Comparison of ENCODE assay signal across 14 mouse cellular contexts in the genomic region with DNA sequence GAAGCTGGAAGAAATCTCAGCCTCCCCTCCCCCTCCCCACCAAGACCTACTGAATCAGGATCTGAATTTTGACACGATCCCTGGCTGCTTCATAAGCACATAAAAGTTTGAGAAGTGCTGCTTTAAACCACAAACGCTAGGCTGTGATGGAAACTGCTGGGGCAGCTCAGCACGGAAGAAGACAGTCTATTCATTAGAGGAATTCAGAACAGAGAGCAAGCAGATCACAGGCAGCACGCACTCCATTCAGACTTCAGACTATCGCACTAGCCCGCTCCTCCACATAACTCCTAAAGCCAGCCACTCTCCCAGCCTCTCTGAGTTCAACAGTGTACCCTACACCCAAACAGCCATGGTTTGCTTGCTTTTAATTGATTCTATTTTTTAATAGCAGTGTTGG. TPM values are rescaled to one million over a fixed set of nuclear protein-coding genes. Genes with fewer than 3 reads are reported as not detected.
DNase-seq lines count a peak whose midpoint lies in the region; ATAC-seq and TF ChIP-seq lines count a peak whose summit lies in the region.
"Had no signal": no experiment of that assay in that cellular context is flagged by ENCODE, and none has a peak within 500 bp of the region (broad histone marks: within the 10 kb centered on the region; RNA-seq: fewer than 3 reads in every experiment).

No protein-coding gene starts in this region.

- TF ChIP-seq CTCF in forebrain, postnatal 0 days (IDR thresholded peaks at IDR 0.05; ENCODE audit: low read depth), result no peak

- H3K27me3 ChIP-seq in forebrain, postnatal 0 days (ENCODE audit: insufficient read depth, low read length), result no peaks in the 10 kb centered on the region
- no peaks in the 10 kb centered on the region for H3K27me3 ChIP-seq in forebrain, embryonic 16.5 days (replicated peaks; ENCODE audit: control insufficient read depth, insufficient read depth, low read length)
- no peaks in the 10 kb centered on the region for H3K27me3 ChIP-seq in kidney, embryonic 15.5 days
- H3K27me3 ChIP-seq: Patski had no signal

- peaks cover 25% of the 10 kb centered on the region for H3K36me3 ChIP-seq in forebrain, postnatal 0 days (ENCODE audit: insufficient read depth)
- H3K36me3 ChIP-seq in forebrain, embryonic 16.5 days (ENCODE audit: control insufficient read depth, insufficient read depth), result peaks cover 8% of the 10 kb centered on the region
- peaks cover 49% of the 10 kb centered on the region for H3K36me3 ChIP-seq in kidney, embryonic 15.5 days

- 0 out of 2 replicates have a peak, but pooled peaks have one; percentile 17 for ATAC-seq in forebrain, postnatal 0 days
- no peak for ATAC-seq in forebrain, embryonic 16.5 days
- no peak for ATAC-seq in kidney, embryonic 15.5 days (replicated peaks; ENCODE audit: low FRiP score)
- peak; percentile 45 for ATAC-seq in CD4-positive, CD25-positive, alpha-beta regulatory T cell, adult 4 months
- ATAC-seq in inflammation-experienced regulatory T-cells, adult 6 months, result peak; percentile 70
- ATAC-seq: Patski had no signal

- WGBS in forebrain, postnatal 0 days, result 22% methylated on average over 6 of the region's 6 CpGs
- 27% methylated on average over 6 of the region's 6 CpGs for WGBS in forebrain, embryonic 16.5 days
- WGBS in kidney, embryonic 15.5 days, result 36% methylated on average over 6 of the region's 6 CpGs

- no peak overlapping the region for H3K4me3 ChIP-seq in forebrain, postnatal 0 days (ENCODE audit: low read depth, low read length)
- no peak overlapping the region for H3K4me3 ChIP-seq in forebrain, embryonic 16.5 days (replicated peaks; ENCODE audit: low read length)
- H3K4me3 ChIP-seq in kidney, embryonic 15.5 days (replicated peaks), result no peak overlapping the region

- no peaks in the 10 kb centered on the region for H3K4me1 ChIP-seq in forebrain, postnatal 0 days (ENCODE audit: insufficient read depth)
- no peaks in the 10 kb centered on the region for H3K4me1 ChIP-seq in forebrain, embryonic 16.5 days (replicated peaks; ENCODE audit: control insufficient read depth, insufficient read depth, low read length)
- H3K4me1 ChIP-seq in kidney, embryonic 15.5 days, result peaks cover 40% of the 10 kb centered on the region

- H3K27ac ChIP-seq in forebrain, postnatal 0 days (ENCODE audit: low read depth, low read length), result no peak overlapping the region
- no peak overlapping the region for H3K27ac ChIP-seq in forebrain, embryonic 16.5 days (ENCODE audit: low read length)
- H3K27ac ChIP-seq in kidney, embryonic 15.5 days, result peak overlapping the region; percentile 37

- H3K9me3 ChIP-seq in forebrain, postnatal 0 days (ENCODE audit: low read length), result no peaks in the 10 kb centered on the region
- no peaks in the 10 kb centered on the region for H3K9me3 ChIP-seq in forebrain, embryonic 16.5 days (ENCODE audit: control insufficient read depth, low read length)
- H3K9me3 ChIP-seq in kidney, embryonic 15.5 days (replicated peaks), result no peaks in the 10 kb centered on the region

- H3K4me2 ChIP-seq in forebrain, postnatal 0 days (ENCODE audit: low read depth), result no peak overlapping the region
- no peak overlapping the region for H3K4me2 ChIP-seq in forebrain, embryonic 16.5 days (ENCODE audit: low read length)
- no peak overlapping the region for H3K4me2 ChIP-seq in kidney, embryonic 15.5 days

- no peak for DNase-seq in forebrain, postnatal 0 days
- no peak for DNase-seq in kidney, adult 11 months
- no peak for DNase-seq in retina, embryonic 14.5 days (ENCODE audit: low spot score)
- DNase-seq in spleen, adult 18-20 months, result no peak
- DNase-seq: adrenal gland, postnatal 25 days; B cell, adult 2 months; cerebellum, adult 9-11 months; heart, adult 11 months; kidney, postnatal 36 days had no signal

- no peak overlapping the region for H3K9ac ChIP-seq in forebrain, postnatal 0 days
- H3K9ac ChIP-seq in forebrain, embryonic 16.5 days (replicated peaks; ENCODE audit: low read depth, low read length), result no peak overlapping the region
- H3K9ac ChIP-seq in kidney, embryonic 15.5 days, result no peak overlapping the region

RNA-seq across cellular contexts. Expression of gene Camk2g, which starts 18.2 kb away (rescaled TPM):
- 137 and 145 TPM in 2 replicates for total RNA-seq in forebrain, postnatal 0 days (2014; rRNA removed)
- polyA plus RNA-seq in forebrain, postnatal 0 days (2015; fragmentation: Nextera tagmentation; extraction: Ambion mirVana), result 165 and 231 TPM in 2 replicates
- 123 and 127 TPM in 2 replicates for polyA plus RNA-seq in forebrain, embryonic 16.5 days (2015; fragmentation: Nextera tagmentation; extraction: Ambion mirVana)
- polyA plus RNA-seq in kidney, embryonic 15.5 days (2015; fragmentation: Nextera tagmentation; extraction: Ambion mirVana), result 39.6 and 48.4 TPM in 2 replicates
- polyA plus RNA-seq in CD4-positive, CD25-positive, alpha-beta regulatory T cell, adult 4 months (2017; shearing (Covaris generic)), result 10 to 100 TPM; 32.6 to 37.8 TPM
- polyA plus RNA-seq in inflammation-experienced regulatory T-cells, adult 6 months (2017; shearing (Covaris generic)), result 10 to 100 TPM; 30.7 to 50.9 (median 31.6) TPM

RNA-seq across cellular contexts. Expression of gene Ndst2, which starts 41.3 kb away (rescaled TPM):
- 16.3 and 25.0 TPM in 2 replicates for total RNA-seq in forebrain, postnatal 0 days (2014; rRNA removed)
- 6.7 and 11.2 TPM in 2 replicates for polyA plus RNA-seq in forebrain, postnatal 0 days (2015; fragmentation: Nextera tagmentation; extraction: Ambion mirVana)
- polyA plus RNA-seq in forebrain, embryonic 16.5 days (2015; fragmentation: Nextera tagmentation; extraction: Ambion mirVana), result 15.7 and 16.7 TPM in 2 replicates
- polyA plus RNA-seq in kidney, embryonic 15.5 days (2015; fragmentation: Nextera tagmentation; extraction: Ambion mirVana), result 27.3 and 31.6 TPM in 2 replicates
- polyA plus RNA-seq in CD4-positive, CD25-positive, alpha-beta regulatory T cell, adult 4 months (2017; shearing (Covaris generic)), result 10 to 100 TPM; 12.9 to 13.7 TPM
- polyA plus RNA-seq in inflammation-experienced regulatory T-cells, adult 6 months (2017; shearing (Covaris generic)), result 10 to 100 TPM in 2 of 3 experiments, 1 to 10 TPM in 1; 7.4 to 14.6 (median 12.3) TPM

Comparison
In these comparisons a context has a peak if more than half of its experiments do, and no peak if none do; other contexts are left out.
1. ATAC-seq: peak in forebrain, postnatal 0 days (single experiment), CD4-positive, CD25-positive, alpha-beta regulatory T cell, adult 4 months (single experiment) and inflammation-experienced regulatory T-cells, adult 6 months (single experiment); none in forebrain, embryonic 16.5 days (single experiment) and kidney, embryonic 15.5 days (single experiment).